Mouse (Mus musculus) intestine, postnatal 0 days (tissue): ENCODE results near the gene Pdgfa. TPM values are rescaled to one million over a fixed set of nuclear protein-coding genes. Genes with fewer than 3 reads are reported as not detected.

ENCODE experiments used
- ATAC-seq: fragments of 200-750 bp; cut with Nextera tagmentation; 2 replicates; pipeline ENCODE4 v1.8.0; 2017; ENCODE audit warnings: mild to moderate bottlenecking, moderate TSS enrichment, moderate library complexity
- H3K27ac ChIP-seq: fragments of 300-500 bp; sonication (generic); 2 replicates; pipeline ENCODE4 v1.5.1; 2014; ENCODE audit warnings: mild to moderate bottlenecking, low read depth, low read length, moderate library complexity
- H3K27me3 ChIP-seq: fragments of 300-500 bp; sonication (generic); replicated peaks from 2 replicates; pipeline ENCODE4 v1.6.1; 2014; ENCODE audit warnings: low read length, mixed read lengths; ENCODE audit not compliant: control insufficient read depth, insufficient read depth
- H3K36me3 ChIP-seq: fragments of 300-500 bp; sonication (generic); 2 replicates; pipeline ENCODE4 v1.6.1; 2014; ENCODE audit warnings: mild to moderate bottlenecking, moderate library complexity; ENCODE audit not compliant: control insufficient read depth, insufficient read depth
- H3K4me1 ChIP-seq: fragments of 300-500 bp; sonication (generic); replicated peaks from 2 replicates; pipeline ENCODE4 v1.6.1; 2014; ENCODE audit warnings: antibody characterized with exemption, low read length, mixed read lengths; ENCODE audit not compliant: control insufficient read depth, insufficient read depth
- H3K4me2 ChIP-seq: fragments of 300-500 bp; sonication (generic); replicated peaks from 2 replicates; pipeline ENCODE4 v1.6.1; 2014; ENCODE audit warnings: low read depth, mild to moderate bottlenecking, moderate library complexity
- H3K4me3 ChIP-seq: fragments of 300-500 bp; sonication (generic); 2 replicates; pipeline ENCODE4 v1.5.1; 2014; ENCODE audit warnings: low read depth, low read length
- H3K9ac ChIP-seq: fragments of 300-500 bp; sonication (generic); 2 replicates; pipeline ENCODE4 v1.6.1; 2014; ENCODE audit warnings: mild to moderate bottlenecking, low read depth, low read length
- H3K9me3 ChIP-seq: fragments of 300-500 bp; sonication (generic); 2 replicates; pipeline ENCODE4 v1.6.1; 2016; ENCODE audit warnings: mixed run types; ENCODE audit not compliant: control insufficient read depth
- CTCF ChIP-seq: sonication (generic); IDR thresholded peaks from 2 replicates; pipeline ENCODE4 v1.5.1; 2016; ENCODE audit warnings: low read depth, mild to moderate bottlenecking, control low read depth, antibody characterized with exemption, moderate library complexity
- WGBS: fragments of 180-500 bp; shearing (Covaris S2); extraction: QIAGEN DNeasy Blood & Tissue Kit; methylation state at CpG from one replicate; pipeline ENCODE4 v1.1.7; 2014; 5-methylcytosine and 5-hydroxymethylcytosine counted together
- polyA plus RNA-seq: library from polyadenylated mRNA; unstranded; fragments of >200 nt; fragmentation: Nextera tagmentation; extraction: Ambion mirVana; gene quantifications from 2 replicates; pipeline ENCODE4 v1.2.1, GENCODE M21; 2015

The Pdgfa gene
- polyA plus RNA-seq, 1 experiment from 2014 or later, result 64.4 TPM

DNA sequence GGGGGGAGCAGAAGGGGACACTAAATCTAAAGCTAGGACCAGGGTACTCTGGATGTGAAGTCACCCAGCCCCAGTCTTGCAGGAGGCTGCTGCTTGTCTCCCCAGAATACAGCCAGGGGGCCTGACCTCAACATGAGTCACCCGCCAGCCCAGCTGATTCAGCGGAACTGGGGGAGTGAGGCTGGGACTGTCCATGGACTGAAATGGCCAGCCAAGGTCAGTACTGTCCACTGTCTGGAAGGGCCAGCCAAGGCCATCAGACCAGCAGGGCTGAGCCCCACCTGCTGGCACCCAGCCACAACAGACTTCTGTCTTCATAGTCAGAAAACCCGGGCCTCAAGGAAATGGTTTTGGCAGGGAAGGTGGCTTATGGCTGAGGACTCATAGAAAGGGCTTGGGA, 17.9 kb upstream of the Pdgfa start:
- peak; percentile 21; the same call in 1 of the 2 replicates for TF ChIP-seq CTCF
- H3K36me3 ChIP-seq, result no peaks in the 10 kb centered on the region
- WGBS, result 66% methylated on average over 3 of the region's 3 CpGs
- no peaks in the 10 kb centered on the region for H3K27me3 ChIP-seq
- no peaks in the 10 kb centered on the region for H3K9me3 ChIP-seq
- H3K4me1 ChIP-seq, result no peaks in the 10 kb centered on the region
- H3K4me2 ChIP-seq, result no peak overlapping the region
- ATAC-seq, result no peak
- no peak overlapping the region for H3K9ac ChIP-seq
- no peak overlapping the region for H3K27ac ChIP-seq
- no peak overlapping the region for H3K4me3 ChIP-seq

- ATAC-seq, result no peak
- H3K4me2 ChIP-seq, result no peak overlapping the region
- no peak overlapping the region for H3K4me3 ChIP-seq
- H3K27me3 ChIP-seq, result no peaks in the 10 kb centered on the region
- peaks cover 2% of the 10 kb centered on the region; the same call in 1 of the 2 replicates for H3K4me1 ChIP-seq
- H3K9ac ChIP-seq, result no peak overlapping the region
- WGBS, result 63% methylated on average over 2 of the region's 2 CpGs
- H3K36me3 ChIP-seq, result no peaks in the 10 kb centered on the region
- no peak overlapping the region for H3K27ac ChIP-seq
- TF ChIP-seq CTCF, result no peak
- no peaks in the 10 kb centered on the region for H3K9me3 ChIP-seq
Observed at GRCm38 (mm10) chr5:139010649-139011048, 13.5 kb upstream of the Pdgfa start.

GRCm38 (mm10) chr5:139007141-139007775, 10.1 kb upstream of the Pdgfa start:
- H3K4me3 ChIP-seq, result no peak overlapping the region
- H3K9ac ChIP-seq, result 0 out of 2 replicates have a peak overlapping the region, but pooled peaks have one; percentile 1
- H3K4me2 ChIP-seq, result peak overlapping the region; percentile 13; the same call in 1 of the 2 replicates
- no peak overlapping the region for H3K27ac ChIP-seq
- H3K9me3 ChIP-seq, result no peaks in the 10 kb centered on the region
- WGBS, result 25% methylated on average over 4 of the region's 4 CpGs
- no peaks in the 10 kb centered on the region for H3K27me3 ChIP-seq
- TF ChIP-seq CTCF, result peak; percentile 87
- peak; percentile 99 for ATAC-seq
- no peaks in the 10 kb centered on the region for H3K36me3 ChIP-seq
- peaks cover 2% of the 10 kb centered on the region; the same call in 1 of the 2 replicates for H3K4me1 ChIP-seq

DNA sequence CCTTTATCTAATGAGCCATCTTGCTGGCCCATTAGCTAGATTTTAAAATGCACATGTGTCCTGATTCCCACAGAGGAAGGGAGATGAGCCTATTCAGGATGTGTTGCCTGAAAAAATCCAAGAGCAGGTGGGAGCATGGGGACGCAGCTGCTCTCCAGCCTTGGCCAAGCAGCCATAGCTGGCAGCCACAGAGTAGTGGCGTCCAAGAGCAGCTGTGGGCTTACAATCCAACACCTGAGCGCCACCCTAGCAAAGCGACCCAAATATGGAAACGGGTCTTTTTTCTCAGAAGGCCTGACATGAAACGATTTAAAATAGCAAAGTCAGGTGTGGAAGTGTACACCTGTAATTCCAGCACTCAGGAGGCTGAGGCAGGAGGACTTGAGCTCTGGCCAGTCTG, 7.4 kb upstream of the Pdgfa start:
- 90% methylated on average over 6 of the region's 6 CpGs for WGBS
- no peak overlapping the region for H3K9ac ChIP-seq
- peaks cover 4% of the 10 kb centered on the region; the same call in 1 of the 2 replicates for H3K4me1 ChIP-seq
- no peak overlapping the region for H3K27ac ChIP-seq
- no peaks in the 10 kb centered on the region for H3K27me3 ChIP-seq
- H3K4me2 ChIP-seq, result no peak overlapping the region
- no peak for TF ChIP-seq CTCF
- no peaks in the 10 kb centered on the region for H3K9me3 ChIP-seq
- ATAC-seq, result no peak
- H3K36me3 ChIP-seq, result no peaks in the 10 kb centered on the region
- H3K4me3 ChIP-seq, result no peak overlapping the region

DNA sequence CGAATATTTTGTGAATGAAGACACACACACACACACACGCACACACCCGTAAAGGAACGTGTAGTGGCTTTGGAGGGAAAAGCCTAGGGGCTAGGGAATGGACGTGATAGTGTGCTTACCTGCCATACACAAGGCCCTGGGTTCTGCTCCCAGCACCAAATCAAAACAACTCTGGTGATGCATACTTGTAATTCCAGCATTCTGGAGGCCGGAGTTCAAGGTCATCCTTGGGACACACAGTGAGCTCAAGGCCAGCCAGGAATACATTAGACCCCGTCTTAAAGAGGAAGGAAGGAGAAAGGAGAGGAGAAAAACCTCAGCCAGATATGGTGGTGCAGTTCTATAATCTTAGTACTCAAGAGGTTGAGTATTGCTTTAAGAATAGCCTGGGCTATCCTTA, 2.5 kb upstream of the Pdgfa start:
- 62% methylated on average over 7 of the region's 7 CpGs for WGBS
- no peak overlapping the region for H3K4me3 ChIP-seq
- peaks cover 15% of the 10 kb centered on the region; the same call in 1 of the 2 replicates for H3K4me1 ChIP-seq
- H3K4me2 ChIP-seq, result no peak overlapping the region
- no peak for TF ChIP-seq CTCF
- H3K36me3 ChIP-seq, result no peaks in the 10 kb centered on the region
- no peak for ATAC-seq
- H3K9me3 ChIP-seq, result no peaks in the 10 kb centered on the region
- no peak overlapping the region for H3K9ac ChIP-seq
- H3K27ac ChIP-seq, result no peak overlapping the region
- H3K27me3 ChIP-seq, result no peaks in the 10 kb centered on the region; the same call in 1 of the 2 replicates

- whole genome bisulfite sequencing, result 3% methylated on average over 30 of the region's 30 CpGs
- peak overlapping the region; percentile 93 for H3K4me2 ChIP-seq
- peak overlapping the region; percentile 26; the same call in 1 of the 2 replicates for H3K9ac ChIP-seq
- peaks cover 15% of the 10 kb centered on the region; the same call in 1 of the 2 replicates for H3K4me1 ChIP-seq
- no peak overlapping the region for H3K27ac ChIP-seq
- H3K9me3 ChIP-seq, result no peaks in the 10 kb centered on the region
- H3K27me3 ChIP-seq, result no peaks in the 10 kb centered on the region; the same call in 1 of the 2 replicates
- ATAC-seq, result no peak; the same call in 1 of the 2 replicates
- TF ChIP-seq CTCF, result no peak
- H3K4me3 ChIP-seq, result peak overlapping the region; percentile 37
- no peaks in the 10 kb centered on the region for H3K36me3 ChIP-seq
Observed at GRCm38 (mm10) chr5:138997936-138998580, 888 bp upstream of the Pdgfa start.
